Mouse (Mus musculus): ENCODE results near the gene Reg1. TPM values are rescaled to one million over a fixed set of nuclear protein-coding genes. Genes with fewer than 3 reads are reported as not detected.
"Not testable (repeated sequence)": the region's sequence is repeated elsewhere in the genome, so short reads cannot be mapped to it uniquely, and the experiment has no call there.

The Reg1 gene
- 5.6 and 11.9 TPM in 2 replicates for polyA plus RNA-seq (2012; rRNA removed)

GRCm38 (mm10) chr6:78422411-78422810 lies at the start of gene Reg1:
Reg1 (plus strand) TSS chr6:78422711.
- not testable (repeated sequence) for DNase-seq (ENCODE audit: low read depth, low spot score)

- 65% methylated on average over 2 of the region's 2 CpGs for WGBS
- no peak for DNase-seq (ENCODE audit: low read depth, low spot score)
Measured at GRCm38 (mm10) chr6:78378765-78379164, 43.7 kb upstream of the Reg1 start, which contains the start of gene Reg3d. Reg3d (minus strand) TSS chr6:78378865.

- DNase-seq (ENCODE audit: low read depth, low spot score): no peak
Measured at GRCm38 (mm10) chr6:78380409-78380808, 42.1 kb upstream of the Reg1 start, which contains the start of gene Reg3a. Reg3a (plus strand) TSS chr6:78380709.

GRCm38 (mm10) chr6:78385609-78386008 lies 36.9 kb upstream of the Reg1 start:
- 69% methylated on average over 3 of the region's 3 CpGs for WGBS
- DNase-seq (ENCODE audit: low read depth, low spot score): no peak

GRCm38 (mm10) chr6:78395323-78395722 lies 27.2 kb upstream of the Reg1 start, which contains the start of gene Reg2:
Reg2 (plus strand) TSS chr6:78395623.
- WGBS: 98% methylated on average over 4 of the region's 17 CpGs
- not testable (repeated sequence) for DNase-seq (ENCODE audit: low read depth, low spot score)

DNA sequence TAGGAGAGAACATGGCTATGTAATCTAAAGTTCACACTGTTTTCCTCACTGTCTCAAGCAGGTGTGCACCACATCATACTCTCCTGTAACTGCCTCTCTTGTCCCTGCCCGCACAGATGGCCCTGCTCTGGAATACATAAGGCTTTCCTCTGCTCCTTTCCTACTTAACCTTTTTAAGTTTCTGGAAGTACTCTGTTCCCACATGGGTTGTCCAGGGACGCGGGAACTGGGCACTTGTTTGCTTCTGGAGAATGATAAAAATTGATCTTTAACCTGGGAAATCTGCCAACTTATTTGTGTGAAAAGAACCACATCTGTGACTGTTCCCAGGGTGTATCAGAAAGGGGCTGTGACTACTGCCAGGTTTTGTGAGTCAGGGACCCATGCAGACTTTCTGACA lies 3.0 kb downstream of the Reg1 start:
- 49% methylated on average over 3 of the region's 3 CpGs for WGBS
- no peak for DNase-seq (ENCODE audit: low read depth, low spot score)

DNA sequence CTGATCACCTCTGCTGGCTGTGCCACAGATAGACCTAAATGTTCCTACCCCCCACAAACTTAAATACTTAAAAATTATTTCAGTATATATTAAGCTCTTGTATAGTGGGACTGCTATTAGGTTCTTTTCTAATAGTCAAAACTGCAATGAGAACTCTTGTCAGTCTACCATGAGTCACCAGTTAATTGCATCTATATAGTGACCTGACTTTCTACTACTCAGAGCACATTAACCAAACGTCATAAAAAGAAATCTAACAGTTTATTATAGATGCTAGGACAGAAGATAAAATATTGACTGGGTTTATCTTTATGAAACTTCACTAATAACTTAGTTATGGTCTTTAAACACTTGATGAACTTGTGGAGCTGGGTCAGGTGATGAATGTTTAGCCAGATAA lies 24.7 kb downstream of the Reg1 start:
- WGBS: 19% methylated on average over 1 of the region's 1 CpGs
- DNase-seq (ENCODE audit: low read depth, low spot score): no peak

DNA sequence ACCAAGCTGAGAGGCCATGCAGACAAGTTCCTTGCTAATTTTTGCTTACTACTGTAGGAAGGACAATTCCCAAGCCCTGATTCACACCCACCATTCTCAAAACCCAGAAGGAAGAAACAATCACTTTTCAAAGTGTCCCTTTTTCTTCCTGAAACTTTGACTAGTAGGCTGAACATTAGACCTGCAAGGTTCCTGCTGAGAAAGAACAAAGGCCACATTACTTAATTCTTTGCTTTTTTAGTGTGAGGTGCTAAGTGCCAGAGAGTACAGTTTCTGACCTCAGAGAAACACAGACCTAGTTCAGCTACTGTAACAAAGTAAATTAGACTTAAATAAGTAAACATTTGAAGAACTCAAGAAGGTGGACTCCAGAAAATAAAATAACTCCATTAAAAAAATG lies 25.9 kb downstream of the Reg1 start:
- no peak for DNase-seq (ENCODE audit: low read depth, low spot score)

- WGBS: 92% methylated on average over 2 of the region's 2 CpGs
- no peak for DNase-seq (ENCODE audit: low read depth, low spot score)
Measured at GRCm38 (mm10) chr6:78452804-78453203, 30.3 kb downstream of the Reg1 start.

- DNase-seq (ENCODE audit: low read depth, low spot score): no peak
- WGBS: 44% methylated on average over 3 of the region's 3 CpGs
Measured at GRCm38 (mm10) chr6:78460191-78460825, 37.8 kb downstream of the Reg1 start.

GRCm38 (mm10) chr6:78462360-78462759 lies 39.8 kb downstream of the Reg1 start:
- no peak for DNase-seq (ENCODE audit: low read depth, low spot score)
- 21% methylated on average over 2 of the region's 2 CpGs for WGBS

DNA sequence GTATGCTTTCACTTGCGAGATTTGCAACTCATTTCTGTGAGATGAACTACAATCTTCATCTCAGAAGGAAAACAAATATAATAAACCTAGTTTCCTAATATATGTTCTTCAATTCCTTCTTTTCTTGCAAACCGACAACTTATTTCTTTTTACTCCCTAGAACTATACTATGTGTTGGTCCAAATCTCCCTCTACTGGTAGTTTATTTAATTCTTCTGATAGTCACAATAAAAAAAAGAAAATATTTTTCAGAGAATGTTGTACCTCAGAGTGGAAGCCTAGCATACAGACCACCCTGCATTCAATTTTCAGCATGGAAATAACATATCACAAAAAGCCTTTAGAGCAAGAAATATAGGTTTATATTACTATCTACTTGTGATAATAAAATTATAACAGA lies 40.8 kb downstream of the Reg1 start:
- DNase-seq (ENCODE audit: low read depth, low spot score): no peak
- 70% methylated on average over 2 of the region's 2 CpGs for WGBS

DNA sequence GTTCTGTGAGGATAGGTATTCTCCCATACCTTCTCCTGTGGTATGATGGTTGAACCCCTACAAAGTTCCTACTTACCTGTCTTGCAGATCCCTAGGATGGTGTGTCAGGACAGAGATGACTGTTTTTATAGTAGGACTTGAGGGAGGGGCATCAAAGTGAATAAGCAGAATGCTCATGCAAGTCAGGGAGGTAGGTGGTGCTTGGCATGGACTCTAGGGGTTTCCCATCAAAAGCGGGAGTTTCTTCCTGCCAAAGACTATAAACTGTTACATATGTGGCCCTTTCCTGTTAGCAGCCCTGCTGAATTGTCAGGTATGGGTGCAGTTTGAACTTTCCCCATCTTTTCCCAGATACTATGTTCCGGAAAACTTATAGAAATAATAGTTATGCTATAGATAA lies 46.3 kb downstream of the Reg1 start, which contains the start of gene Reg3g:
Gene Reg3g (minus strand): TSS at position 101 of the 400 bp plus-strand sequence.
- WGBS: 50% methylated on average over 2 of the region's 2 CpGs
- DNase-seq (ENCODE audit: low read depth, low spot score): no peak

DNA sequence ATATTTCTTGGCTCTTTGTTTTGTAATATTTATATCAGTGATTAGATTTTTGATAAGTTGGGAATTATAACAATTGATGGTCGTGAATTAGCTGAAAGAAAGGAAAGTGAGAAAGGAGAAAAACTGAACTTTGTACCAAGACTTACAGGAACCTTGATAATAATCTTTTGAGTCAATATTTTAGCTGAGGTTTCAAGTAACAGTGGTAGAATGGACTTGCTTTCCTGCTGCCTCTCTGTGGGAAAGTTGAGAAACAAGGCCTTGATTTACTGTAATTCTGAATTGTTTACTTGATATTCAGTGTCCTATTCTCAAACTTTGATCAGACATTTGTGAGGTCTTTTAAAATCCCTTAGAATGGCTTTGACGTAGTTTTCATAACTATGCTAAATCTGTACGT lies 46.8 kb downstream of the Reg1 start:
- 40% methylated on average over 3 of the region's 3 CpGs for WGBS

More for the DNA sequence above, 46.8 kb downstream of the Reg1 start:
- DNase-seq (ENCODE audit: low read depth, low spot score): no peak

Other genes with a start within 250 kb of the Reg1 start
- 19,577 and 52,204 TPM in 2 replicates for gene Reg3b, start 52.1 kb upstream of the Reg1 start, polyA plus RNA-seq (2012; rRNA removed)
- 0.95 and 1.6 TPM in 2 replicates for gene Reg3d, start 43.8 kb upstream of the Reg1 start, polyA plus RNA-seq (2012; rRNA removed)
- 157 and 166 TPM in 2 replicates for gene Reg3a, start 42.0 kb upstream of the Reg1 start, polyA plus RNA-seq (2012; rRNA removed)
- 0.14 TPM in 1 of 2 replicates, not detected in the other for gene Reg2, start 27.1 kb upstream of the Reg1 start, polyA plus RNA-seq (2012; rRNA removed)
- gene Reg3g, start 46.2 kb downstream of the Reg1 start, polyA plus RNA-seq (2012; rRNA removed): 7,614 and 24,841 TPM in 2 replicates

Measured in large intestine, adult 2 months (tissue).